Mouse (Mus musculus): ENCODE measurements at regions not wholly inside any gene's neighbourhood (a gene's known extent, or its start where the extent isn't known, plus 50 kb on each side); places are given as distances from the start of the nearest gene placed in this dataset.

GRCm38 (mm10) chr7:135813616-135814015, 97.5 kb upstream of the Mki67 start:
- no peak overlapping the region for H3K27ac ChIP-seq (ENCODE audit: insufficient read depth, low read length)
- H3K4me1 ChIP-seq (ENCODE audit: control insufficient read depth, insufficient read depth, low read length) = peaks cover 4% of the 10 kb centered on the region; the same call in 1 of the 2 replicates
- H3K4me3 ChIP-seq (ENCODE audit: insufficient read depth, low read length) = no peak overlapping the region
- TF ChIP-seq CTCF (IDR thresholded peaks at IDR 0.05; ENCODE audit: borderline replicate concordance, insufficient read depth, low read length) (no peak), POLR2A (IDR thresholded peaks at IDR 0.05; ENCODE audit: low read depth, low read length) (no peak)

- Histone ChIP-seq H3K4me3 (ENCODE audit: insufficient read depth, low read length) (no peak overlapping the region), H3K4me1 (ENCODE audit: control insufficient read depth, insufficient read depth, low read length) (peaks cover 1% of the 10 kb centered on the region; the same call in 1 of the 2 replicates), H3K27ac (ENCODE audit: insufficient read depth, low read length) (no peak overlapping the region)
- TF ChIP-seq CTCF (IDR thresholded peaks at IDR 0.05; ENCODE audit: borderline replicate concordance, insufficient read depth, low read length) (no peak), POLR2A (IDR thresholded peaks at IDR 0.05; ENCODE audit: low read depth, low read length) (no peak)
These were observed 100.0 kb upstream of the Mki67 start for GRCm38 (mm10) chr7:135816191-135816590.

- Histone ChIP-seq H3K4me3 (ENCODE audit: insufficient read depth, low read length) (no peak overlapping the region), H3K4me1 (ENCODE audit: control insufficient read depth, insufficient read depth, low read length) (no peaks in the 10 kb centered on the region), H3K27ac (ENCODE audit: insufficient read depth, low read length) (no peak overlapping the region)
- TF ChIP-seq POLR2A (IDR thresholded peaks at IDR 0.05; ENCODE audit: low read depth, low read length) = no peak
- no peak for TF ChIP-seq CTCF (IDR thresholded peaks at IDR 0.05; ENCODE audit: borderline replicate concordance, insufficient read depth, low read length)
These were observed 101.7 kb upstream of the Mki67 start for GRCm38 (mm10) chr7:135817868-135818267.

- no peak overlapping the region for H3K4me3 ChIP-seq (ENCODE audit: insufficient read depth, low read length)
- no peak for TF ChIP-seq POLR2A (IDR thresholded peaks at IDR 0.05; ENCODE audit: low read depth, low read length)
- TF ChIP-seq CTCF (IDR thresholded peaks at IDR 0.05; ENCODE audit: borderline replicate concordance, insufficient read depth, low read length) = no peak
- no peak overlapping the region for H3K27ac ChIP-seq (ENCODE audit: insufficient read depth, low read length)
- no peaks in the 10 kb centered on the region for H3K4me1 ChIP-seq (ENCODE audit: control insufficient read depth, insufficient read depth, low read length)
These were observed 102.1 kb upstream of the Mki67 start for GRCm38 (mm10) chr7:135818298-135818697.

- no peak overlapping the region for H3K4me3 ChIP-seq (ENCODE audit: insufficient read depth, low read length)
- H3K4me1 ChIP-seq (ENCODE audit: control insufficient read depth, insufficient read depth, low read length) = no peaks in the 10 kb centered on the region
- no peak overlapping the region for H3K27ac ChIP-seq (ENCODE audit: insufficient read depth, low read length)
- TF ChIP-seq POLR2A (IDR thresholded peaks at IDR 0.05; ENCODE audit: low read depth, low read length) (no peak), CTCF (IDR thresholded peaks at IDR 0.05; ENCODE audit: borderline replicate concordance, insufficient read depth, low read length) (no peak)
These were observed 108.0 kb upstream of the Mki67 start for GRCm38 (mm10) chr7:135823884-135824750.

- no peak overlapping the region for H3K27ac ChIP-seq (ENCODE audit: insufficient read depth, low read length)
- H3K4me1 ChIP-seq (ENCODE audit: control insufficient read depth, insufficient read depth, low read length) = no peaks in the 10 kb centered on the region
- TF ChIP-seq CTCF (IDR thresholded peaks at IDR 0.05; ENCODE audit: borderline replicate concordance, insufficient read depth, low read length) (no peak), POLR2A (IDR thresholded peaks at IDR 0.05; ENCODE audit: low read depth, low read length) (no peak)
- H3K4me3 ChIP-seq (ENCODE audit: insufficient read depth, low read length) = no peak overlapping the region
These were observed 113.1 kb upstream of the Mki67 start for GRCm38 (mm10) chr7:135829246-135829645.

GRCm38 (mm10) chr7:135833425-135833824, 117.3 kb upstream of the Mki67 start:
- Histone ChIP-seq H3K4me3 (ENCODE audit: insufficient read depth, low read length) (no peak overlapping the region), H3K27ac (ENCODE audit: insufficient read depth, low read length) (no peak overlapping the region), H3K4me1 (ENCODE audit: control insufficient read depth, insufficient read depth, low read length) (no peaks in the 10 kb centered on the region)
- TF ChIP-seq CTCF (IDR thresholded peaks at IDR 0.05; ENCODE audit: borderline replicate concordance, insufficient read depth, low read length) (no peak), POLR2A (IDR thresholded peaks at IDR 0.05; ENCODE audit: low read depth, low read length) (no peak)

- no peak for TF ChIP-seq POLR2A (IDR thresholded peaks at IDR 0.05; ENCODE audit: low read depth, low read length)
- peak; percentile 72; the same call in 1 of the 2 replicates for TF ChIP-seq CTCF (IDR thresholded peaks at IDR 0.05; ENCODE audit: borderline replicate concordance, insufficient read depth, low read length)
- H3K4me3 ChIP-seq (ENCODE audit: insufficient read depth, low read length) = no peak overlapping the region
- no peaks in the 10 kb centered on the region for H3K4me1 ChIP-seq (ENCODE audit: control insufficient read depth, insufficient read depth, low read length)
- H3K27ac ChIP-seq (ENCODE audit: insufficient read depth, low read length) = no peak overlapping the region
These were observed 120.9 kb upstream of the Mki67 start for GRCm38 (mm10) chr7:135836808-135837733.

- no peak for TF ChIP-seq CTCF (IDR thresholded peaks at IDR 0.05; ENCODE audit: borderline replicate concordance, insufficient read depth, low read length)
- TF ChIP-seq POLR2A (IDR thresholded peaks at IDR 0.05; ENCODE audit: low read depth, low read length) = no peak
- Histone ChIP-seq H3K4me3 (ENCODE audit: insufficient read depth, low read length) (no peak overlapping the region), H3K27ac (ENCODE audit: insufficient read depth, low read length) (no peak overlapping the region), H3K4me1 (ENCODE audit: control insufficient read depth, insufficient read depth, low read length) (peaks cover 4% of the 10 kb centered on the region; the same call in 1 of the 2 replicates)
These were observed 127.9 kb upstream of the Mki67 start for GRCm38 (mm10) chr7:135844018-135844417.

Measured in embryonic fibroblast, embryonic 13.5 days (primary cell).